Mouse (Mus musculus): ENCODE measurements around the gene Fam160a2. TPM values are rescaled to one million over a fixed set of nuclear protein-coding genes. Genes with fewer than 3 reads are reported as not detected.
A peak's percentile ranks its signal among the peaks of the same experiment; 100 is the strongest.

Gene Fam160a2
- polyA plus RNA-seq (2014; fragmentation: Nextera tagmentation; extraction: Ambion mirVana), result 36.6 and 37.3 TPM in 2 replicates

- H3K4me3 ChIP-seq (ENCODE audit: low read depth, low read length), result peak within 1 kb of the TSS; percentile 81
- DNase-seq (ENCODE audit: low spot score), result peak; percentile 100
- H3K4me1 ChIP-seq (ENCODE audit: control insufficient read depth, insufficient read depth, low read length), result no peaks in the 10 kb centered on the region
- under 1% methylated on average over 50 of the region's 55 CpGs for WGBS
- no peaks in the 10 kb centered on the region for H3K9me3 ChIP-seq (ENCODE audit: control insufficient read depth, low read length)
- H3K27me3 ChIP-seq (ENCODE audit: control insufficient read depth, insufficient read depth, low read length), result no peaks in the 10 kb centered on the region
- H3K4me2 ChIP-seq (ENCODE audit: low read depth, severe bottlenecking), result peak within 1 kb of the TSS; percentile 72
- ATAC-seq (ENCODE audit: insufficient number of reproducible peaks, low FRiP score, low TSS enrichment, low read depth), result peak; percentile 99
- H3K9ac ChIP-seq (ENCODE audit: low read length), result peak within 1 kb of the TSS; percentile 78
- no peak within 1 kb of the TSS for H3K27ac ChIP-seq (replicated peaks; ENCODE audit: low read depth, low read length)
- H3K36me3 ChIP-seq (ENCODE audit: control insufficient read depth, insufficient read depth, low read length), result no peaks in the 10 kb centered on the region
Measured at GRCm38 (mm10) chr7:105399935-105400624, at the start of gene Fam160a2. Gene Fam160a2, minus strand, starts transcription at chr7:105400054.

GRCm38 (mm10) chr7:105445076-105445475 lies 45.2 kb upstream of the Fam160a2 start:
- WGBS, result 81% methylated on average over 3 of the region's 3 CpGs
- no peak overlapping the region for H3K4me2 ChIP-seq (ENCODE audit: low read depth, severe bottlenecking)
- ATAC-seq (ENCODE audit: insufficient number of reproducible peaks, low FRiP score, low TSS enrichment, low read depth), result no peak

GRCm38 (mm10) chr7:105441426-105441825 lies 41.6 kb upstream of the Fam160a2 start:
- H3K4me2 ChIP-seq (ENCODE audit: low read depth, severe bottlenecking), result no peak overlapping the region
- H3K9ac ChIP-seq (ENCODE audit: low read length), result no peak overlapping the region
- no peaks in the 10 kb centered on the region for H3K36me3 ChIP-seq (ENCODE audit: control insufficient read depth, insufficient read depth, low read length)
- H3K4me3 ChIP-seq (ENCODE audit: low read depth, low read length), result no peak overlapping the region
- WGBS, result 72% methylated on average over 4 of the region's 4 CpGs
- no peaks in the 10 kb centered on the region for H3K4me1 ChIP-seq (ENCODE audit: control insufficient read depth, insufficient read depth, low read length)
- H3K9me3 ChIP-seq (ENCODE audit: control insufficient read depth, low read length), result no peaks in the 10 kb centered on the region
- ATAC-seq (ENCODE audit: insufficient number of reproducible peaks, low FRiP score, low TSS enrichment, low read depth), result no peak
- no peaks in the 10 kb centered on the region for H3K27me3 ChIP-seq (ENCODE audit: control insufficient read depth, insufficient read depth, low read length)
- DNase-seq (ENCODE audit: low spot score), result no peak
- H3K27ac ChIP-seq (replicated peaks; ENCODE audit: low read depth, low read length), result no peak overlapping the region

More at GRCm38 (mm10) chr7:105445076-105445475, 45.2 kb upstream of the Fam160a2 start:
- Histone ChIP-seq H3K9ac (ENCODE audit: low read length) (no peak overlapping the region), H3K4me1 (ENCODE audit: control insufficient read depth, insufficient read depth, low read length) (no peaks in the 10 kb centered on the region), H3K36me3 (ENCODE audit: control insufficient read depth, insufficient read depth, low read length) (no peaks in the 10 kb centered on the region), H3K27me3 (ENCODE audit: control insufficient read depth, insufficient read depth, low read length) (no peaks in the 10 kb centered on the region), H3K4me3 (ENCODE audit: low read depth, low read length) (no peak overlapping the region), H3K9me3 (ENCODE audit: control insufficient read depth, low read length) (no peaks in the 10 kb centered on the region), H3K27ac (replicated peaks; ENCODE audit: low read depth, low read length) (no peak overlapping the region)
- no peak for DNase-seq (ENCODE audit: low spot score)

- H3K9ac ChIP-seq (ENCODE audit: low read length), result no peak overlapping the region
- H3K4me1 ChIP-seq (ENCODE audit: control insufficient read depth, insufficient read depth, low read length), result no peaks in the 10 kb centered on the region
- H3K9me3 ChIP-seq (ENCODE audit: control insufficient read depth, low read length), result no peaks in the 10 kb centered on the region
- ATAC-seq (ENCODE audit: insufficient number of reproducible peaks, low FRiP score, low TSS enrichment, low read depth), result no peak
- DNase-seq (ENCODE audit: low spot score), result no peak
- H3K4me3 ChIP-seq (ENCODE audit: low read depth, low read length), result no peak overlapping the region
- no peak overlapping the region for H3K4me2 ChIP-seq (ENCODE audit: low read depth, severe bottlenecking)
- no peak overlapping the region for H3K27ac ChIP-seq (replicated peaks; ENCODE audit: low read depth, low read length)
- WGBS, result 72% methylated on average over 7 of the region's 7 CpGs
- no peaks in the 10 kb centered on the region for H3K36me3 ChIP-seq (ENCODE audit: control insufficient read depth, insufficient read depth, low read length)
- H3K27me3 ChIP-seq (ENCODE audit: control insufficient read depth, insufficient read depth, low read length), result no peaks in the 10 kb centered on the region
Measured at GRCm38 (mm10) chr7:105437979-105438772, 38.3 kb upstream of the Fam160a2 start.

- Histone ChIP-seq H3K9me3 (ENCODE audit: control insufficient read depth, low read length) (no peaks in the 10 kb centered on the region), H3K27me3 (ENCODE audit: control insufficient read depth, insufficient read depth, low read length) (no peaks in the 10 kb centered on the region), H3K4me2 (ENCODE audit: low read depth, severe bottlenecking) (no peak overlapping the region), H3K27ac (replicated peaks; ENCODE audit: low read depth, low read length) (no peak overlapping the region), H3K36me3 (ENCODE audit: control insufficient read depth, insufficient read depth, low read length) (no peaks in the 10 kb centered on the region), H3K9ac (ENCODE audit: low read length) (no peak overlapping the region), H3K4me3 (ENCODE audit: low read depth, low read length) (no peak overlapping the region), H3K4me1 (ENCODE audit: control insufficient read depth, insufficient read depth, low read length) (no peaks in the 10 kb centered on the region)
- WGBS, result 81% methylated on average over 22 of the region's 22 CpGs
- DNase-seq (ENCODE audit: low spot score) (no peak), ATAC-seq (ENCODE audit: insufficient number of reproducible peaks, low FRiP score, low TSS enrichment, low read depth) (peak; percentile 32; the same call in 1 of the 2 replicates)
Measured at GRCm38 (mm10) chr7:105434798-105435197, 34.9 kb upstream of the Fam160a2 start.

GRCm38 (mm10) chr7:105433859-105434258 lies 34.0 kb upstream of the Fam160a2 start:
- no peaks in the 10 kb centered on the region for H3K36me3 ChIP-seq (ENCODE audit: control insufficient read depth, insufficient read depth, low read length)
- no peak overlapping the region for H3K9ac ChIP-seq (ENCODE audit: low read length)
- DNase-seq (ENCODE audit: low spot score) (no peak), ATAC-seq (ENCODE audit: insufficient number of reproducible peaks, low FRiP score, low TSS enrichment, low read depth) (no peak)
- 82% methylated on average over 17 of the region's 17 CpGs for WGBS
- H3K4me3 ChIP-seq (ENCODE audit: low read depth, low read length), result no peak overlapping the region
- H3K4me2 ChIP-seq (ENCODE audit: low read depth, severe bottlenecking), result no peak overlapping the region
- no peak overlapping the region for H3K27ac ChIP-seq (replicated peaks; ENCODE audit: low read depth, low read length)
- no peaks in the 10 kb centered on the region for H3K27me3 ChIP-seq (ENCODE audit: control insufficient read depth, insufficient read depth, low read length)
- H3K9me3 ChIP-seq (ENCODE audit: control insufficient read depth, low read length), result no peaks in the 10 kb centered on the region
- H3K4me1 ChIP-seq (ENCODE audit: control insufficient read depth, insufficient read depth, low read length), result no peaks in the 10 kb centered on the region

GRCm38 (mm10) chr7:105432058-105432457 lies 32.2 kb upstream of the Fam160a2 start:
- H3K36me3 ChIP-seq (ENCODE audit: control insufficient read depth, insufficient read depth, low read length), result no peaks in the 10 kb centered on the region
- H3K4me3 ChIP-seq (ENCODE audit: low read depth, low read length), result no peak overlapping the region
- no peak overlapping the region for H3K9ac ChIP-seq (ENCODE audit: low read length)
- WGBS, result 74% methylated on average over 1 of the region's 1 CpGs
- H3K27me3 ChIP-seq (ENCODE audit: control insufficient read depth, insufficient read depth, low read length), result no peaks in the 10 kb centered on the region; the same call in 1 of the 2 replicates
- H3K4me1 ChIP-seq (ENCODE audit: control insufficient read depth, insufficient read depth, low read length), result no peaks in the 10 kb centered on the region
- H3K9me3 ChIP-seq (ENCODE audit: control insufficient read depth, low read length), result no peaks in the 10 kb centered on the region
- H3K27ac ChIP-seq (replicated peaks; ENCODE audit: low read depth, low read length), result no peak overlapping the region
- no peak for DNase-seq (ENCODE audit: low spot score)
- H3K4me2 ChIP-seq (ENCODE audit: low read depth, severe bottlenecking), result no peak overlapping the region
- no peak for ATAC-seq (ENCODE audit: insufficient number of reproducible peaks, low FRiP score, low TSS enrichment, low read depth)

- Histone ChIP-seq H3K4me1 (ENCODE audit: control insufficient read depth, insufficient read depth, low read length) (no peaks in the 10 kb centered on the region), H3K9ac (ENCODE audit: low read length) (no peak overlapping the region), H3K27ac (replicated peaks; ENCODE audit: low read depth, low read length) (no peak overlapping the region), H3K9me3 (ENCODE audit: control insufficient read depth, low read length) (no peaks in the 10 kb centered on the region), H3K27me3 (ENCODE audit: control insufficient read depth, insufficient read depth, low read length) (peaks cover 27% of the 10 kb centered on the region), H3K36me3 (ENCODE audit: control insufficient read depth, insufficient read depth, low read length) (no peaks in the 10 kb centered on the region), H3K4me3 (ENCODE audit: low read depth, low read length) (peak overlapping the region; percentile 34), H3K4me2 (ENCODE audit: low read depth, severe bottlenecking) (peak overlapping the region; percentile 60)
- 9% methylated on average over 11 of the region's 11 CpGs for WGBS
- peak; percentile 38; the same call in 1 of the 2 replicates for ATAC-seq (ENCODE audit: insufficient number of reproducible peaks, low FRiP score, low TSS enrichment, low read depth)
- no peak for DNase-seq (ENCODE audit: low spot score)
Measured at GRCm38 (mm10) chr7:105426051-105426450, 26.2 kb upstream of the Fam160a2 start.

Measured in limb, embryonic 11.5 days (tissue).